Mouse (Mus musculus) CH12.LX (cell line): ENCODE results near the gene Zdhhc3. TPM values are rescaled to one million over a fixed set of nuclear protein-coding genes. Genes with fewer than 3 reads are reported as not detected.

Experiments used
- polyA plus RNA-seq: library from polyadenylated mRNA; unstranded; fragments of >175 nt; gene quantifications from 2 replicates; pipeline ENCODE4 v1.2.1, GENCODE M21; 2012; ENCODE audit warnings: low read depth; ENCODE audit not compliant: insufficient read length
- total RNA-seq, 2 experiments: library from RNA; depleted of rRNA; stranded (reverse); fragments of 300-350 nt in 1 of 2; fragments of >200 nt in 1 of 2; gene quantifications; 2 replicates each; pipeline ENCODE4 v1.2.3; 2012 to 2014

Gene Zdhhc3
- total and polyA plus RNA-seq, 3 experiments = 37.2 to 74.4 (median 62.6) TPM

Other genes starting within 250 kb of the Zdhhc3 start
- gene Zfp445, start 247.2 kb downstream of the Zdhhc3 start, total RNA-seq (2012; rRNA removed) = 53.8 and 56.3 TPM in 2 replicates
- 43.7 and 49.6 TPM in 2 replicates for gene Zfp445, start 247.2 kb downstream of the Zdhhc3 start, total RNA-seq (2014; rRNA removed)
- 46.0 and 55.5 TPM in 2 replicates for gene Zfp445, start 247.2 kb downstream of the Zdhhc3 start, polyA plus RNA-seq
- 4.2 and 6.4 TPM in 2 replicates for gene Zkscan7, start 227.5 kb downstream of the Zdhhc3 start, total RNA-seq (2012; rRNA removed)
- gene Zkscan7, start 227.5 kb downstream of the Zdhhc3 start, total RNA-seq (2014; rRNA removed) = 6.6 and 7.5 TPM in 2 replicates
- 2.1 and 3.5 TPM in 2 replicates for gene Zkscan7, start 227.5 kb downstream of the Zdhhc3 start, polyA plus RNA-seq
- not detected in 2 replicates for gene Zfp105, start 190.1 kb downstream of the Zdhhc3 start, total RNA-seq (2012; rRNA removed)
- not detected in 2 replicates for gene Zfp105, start 190.1 kb downstream of the Zdhhc3 start, total RNA-seq (2014; rRNA removed)
- gene Zfp105, start 190.1 kb downstream of the Zdhhc3 start, polyA plus RNA-seq = not detected in 2 replicates
- gene 1110059G10Rik, start 162.2 kb downstream of the Zdhhc3 start, total RNA-seq (2012; rRNA removed) = 5.6 TPM in 2 replicates
- 25.7 and 32.3 TPM in 2 replicates for gene 1110059G10Rik, start 162.2 kb downstream of the Zdhhc3 start, total RNA-seq (2014; rRNA removed)
- gene 1110059G10Rik, start 162.2 kb downstream of the Zdhhc3 start, polyA plus RNA-seq = 24.5 and 25.2 TPM in 2 replicates
- gene Kif15, start 162.2 kb downstream of the Zdhhc3 start, total RNA-seq (2012; rRNA removed) = 51.5 and 51.7 TPM in 2 replicates
- gene Kif15, start 162.2 kb downstream of the Zdhhc3 start, total RNA-seq (2014; rRNA removed) = 85.4 and 101 TPM in 2 replicates
- 63.5 and 66.6 TPM in 2 replicates for gene Kif15, start 162.2 kb downstream of the Zdhhc3 start, polyA plus RNA-seq
- 5.5 and 6.9 TPM in 2 replicates for gene Tmem42, start 91.9 kb downstream of the Zdhhc3 start, total RNA-seq (2012; rRNA removed)
- 5.1 and 5.3 TPM in 2 replicates for gene Tmem42, start 91.9 kb downstream of the Zdhhc3 start, total RNA-seq (2014; rRNA removed)
- 6.4 and 6.8 TPM in 2 replicates for gene Tmem42, start 91.9 kb downstream of the Zdhhc3 start, polyA plus RNA-seq
- 0.50 and 0.51 TPM in 2 replicates for gene Tgm4, start 78.5 kb downstream of the Zdhhc3 start, total RNA-seq (2012; rRNA removed)
- not detected in 2 replicates for gene Tgm4, start 78.5 kb downstream of the Zdhhc3 start, total RNA-seq (2014; rRNA removed)
- 0.24 and 0.26 TPM in 2 replicates for gene Tgm4, start 78.5 kb downstream of the Zdhhc3 start, polyA plus RNA-seq
- 135 and 154 TPM in 2 replicates for gene Exosc7, start within 50 bp of the Zdhhc3 start, total RNA-seq (2012; rRNA removed)
- gene Exosc7, start within 50 bp of the Zdhhc3 start, total RNA-seq (2014; rRNA removed) = 139 and 144 TPM in 2 replicates
- 143 and 184 TPM in 2 replicates for gene Exosc7, start within 50 bp of the Zdhhc3 start, polyA plus RNA-seq
- gene Clec3b, start 37.7 kb upstream of the Zdhhc3 start, total RNA-seq (2012; rRNA removed) = 0.13 TPM in 1 of 2 replicates, not detected in the other
- not detected in 2 replicates for gene Clec3b, start 37.7 kb upstream of the Zdhhc3 start, total RNA-seq (2014; rRNA removed)
- gene Clec3b, start 37.7 kb upstream of the Zdhhc3 start, polyA plus RNA-seq = 0.31 and 0.33 TPM in 2 replicates
- 3.1 and 3.4 TPM in 2 replicates for gene Cdcp1, start 102.8 kb upstream of the Zdhhc3 start, total RNA-seq (2012; rRNA removed)
- gene Cdcp1, start 102.8 kb upstream of the Zdhhc3 start, total RNA-seq (2014; rRNA removed) = 3.6 and 4.3 TPM in 2 replicates
- gene Cdcp1, start 102.8 kb upstream of the Zdhhc3 start, polyA plus RNA-seq = 5.0 and 5.9 TPM in 2 replicates
- 6.6 and 7.3 TPM in 2 replicates for gene Tmem158, start 147.6 kb upstream of the Zdhhc3 start, total RNA-seq (2012; rRNA removed)
- 1.8 and 2.4 TPM in 2 replicates for gene Tmem158, start 147.6 kb upstream of the Zdhhc3 start, total RNA-seq (2014; rRNA removed)
- 2.1 and 2.9 TPM in 2 replicates for gene Tmem158, start 147.6 kb upstream of the Zdhhc3 start, polyA plus RNA-seq